Mouse (Mus musculus) lung, adult 18-20 months (tissue): ENCODE data around the gene Pik3r3.

ENCODE experiments used
- DNase-seq, 2 experiments: peaks; one replicate each; pipeline ENCODE4 v3.0.0; 2022; ENCODE audit warnings: mixed read lengths in 2 of 2

The Pik3r3 gene

GRCm38 (mm10) chr4:116220071-116220650 lies 1.3 kb upstream of the Pik3r3 start:
- DNase-seq = no peak

GRCm38 (mm10) chr4:116220780-116221139 lies 658 bp upstream of the Pik3r3 start:
- DNase-seq = no peak

DNA sequence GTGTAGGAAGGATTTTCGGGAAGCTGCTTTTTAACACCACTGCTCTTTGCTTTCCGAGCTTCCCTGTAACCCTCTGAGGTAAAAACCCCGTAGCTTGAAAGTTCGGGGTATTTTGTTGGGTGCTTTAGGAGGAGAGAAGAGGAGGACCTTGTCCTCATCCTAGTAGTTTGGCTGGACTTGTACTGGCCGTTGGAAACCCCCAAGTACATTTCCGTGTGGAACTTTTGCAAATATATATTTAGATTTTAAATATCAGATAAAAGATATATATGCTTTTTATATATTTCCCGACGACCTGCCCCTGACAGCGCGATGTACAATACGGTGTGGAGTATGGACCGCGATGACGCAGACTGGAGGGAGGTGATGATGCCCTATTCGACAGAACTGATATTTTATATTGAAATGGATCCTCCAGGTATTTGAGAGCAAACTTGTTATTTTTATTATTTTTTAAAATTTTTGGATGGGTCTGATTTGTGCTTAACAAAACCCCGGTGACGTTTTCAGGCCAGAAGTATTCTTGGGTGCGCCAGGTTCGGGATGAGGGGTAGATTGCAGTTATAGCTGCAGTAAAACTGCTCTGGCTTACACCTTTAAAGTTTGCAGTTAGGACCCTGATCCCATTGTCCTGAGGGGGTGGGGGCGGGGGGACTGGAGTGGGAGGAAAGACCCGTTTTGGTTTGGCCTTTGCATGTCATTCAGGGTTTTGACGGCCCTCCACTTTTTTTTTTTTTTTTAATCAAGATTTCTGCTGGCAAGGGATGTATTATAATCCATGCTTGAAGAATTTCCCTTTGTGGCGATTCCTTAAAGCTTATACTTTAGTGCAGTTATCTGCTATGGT lies 801 bp downstream of the Pik3r3 start:
- DNase-seq = peak; percentile 5 to 17

GRCm38 (mm10) chr4:116222843-116223119 lies 1.4 kb downstream of the Pik3r3 start:
- no peak for DNase-seq

GRCm38 (mm10) chr4:116243377-116243776 lies 22.0 kb downstream of the Pik3r3 start:
- no peak for DNase-seq

GRCm38 (mm10) chr4:116244240-116244639 lies 22.8 kb downstream of the Pik3r3 start:
- no peak for DNase-seq

DNA sequence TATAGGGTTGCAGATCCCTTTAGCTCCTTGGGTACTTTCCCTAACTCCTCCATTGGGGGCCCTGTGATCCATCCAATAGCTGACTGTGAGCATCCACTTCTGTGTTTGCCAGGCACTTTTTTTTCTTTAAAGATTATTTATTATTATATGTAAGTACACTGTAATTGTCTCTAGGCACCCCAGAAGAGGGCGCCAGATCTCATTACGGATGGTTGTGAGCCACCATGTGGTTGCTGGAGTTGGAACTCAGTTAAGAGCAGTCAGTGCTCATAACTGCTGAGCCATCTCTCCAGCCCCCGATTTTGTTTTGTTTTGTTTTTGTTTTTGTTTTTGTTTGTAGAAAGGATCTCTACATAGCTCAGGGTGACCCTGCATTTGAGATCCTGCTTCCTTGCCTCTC lies 24.5 kb downstream of the Pik3r3 start:
- DNase-seq = peak; percentile 41 to 55

- no peak for DNase-seq
Measured at GRCm38 (mm10) chr4:116249986-116250385, 28.6 kb downstream of the Pik3r3 start.

DNA sequence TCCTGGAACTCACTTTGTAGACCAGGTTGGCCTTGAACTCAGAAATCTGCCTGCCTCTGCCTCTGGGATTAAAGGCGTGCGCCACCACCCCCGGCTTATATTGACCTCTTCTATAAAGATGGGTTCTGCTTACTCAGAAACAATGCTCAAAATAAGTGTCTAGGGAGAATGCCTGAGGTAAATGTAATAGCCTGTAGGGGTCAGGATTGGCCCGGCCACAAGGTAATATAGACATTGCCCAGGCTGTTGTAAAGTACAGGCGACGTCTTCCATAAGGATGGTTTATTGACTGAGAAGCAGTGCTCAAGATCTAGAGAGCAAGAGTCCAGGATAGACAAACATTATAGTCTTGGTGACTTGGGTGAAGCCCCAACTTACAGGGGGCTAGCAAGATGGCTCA lies 46.8 kb downstream of the Pik3r3 start:
- no peak for DNase-seq

- no peak for DNase-seq
Measured at GRCm38 (mm10) chr4:116282211-116282610, 60.8 kb downstream of the Pik3r3 start.

DNA sequence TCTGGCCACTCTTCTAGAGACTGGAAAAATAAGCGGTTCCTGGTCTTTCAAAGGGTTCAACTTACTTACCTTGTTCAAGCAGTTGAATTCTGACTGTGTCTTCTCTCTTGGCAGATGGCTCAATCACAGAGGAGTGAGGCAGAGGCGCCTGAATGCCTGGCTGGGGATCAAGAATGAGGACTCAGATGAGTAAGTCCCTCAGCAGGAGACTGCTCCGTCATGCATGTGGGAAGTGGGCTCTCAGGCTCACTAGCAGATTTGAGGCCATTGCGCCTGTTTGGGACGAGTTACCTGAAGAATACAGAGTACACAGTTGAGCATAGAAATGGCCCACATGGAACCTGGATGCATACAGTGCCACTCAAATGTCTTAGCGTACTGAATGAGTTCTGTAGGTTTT lies 70.1 kb downstream of the Pik3r3 start:
- no peak for DNase-seq

GRCm38 (mm10) chr4:116293296-116293695 lies 71.9 kb downstream of the Pik3r3 start:
- DNase-seq = no peak

- DNase-seq = peak; percentile 10 to 11
Measured at GRCm38 (mm10) chr4:116300878-116301355, 79.5 kb downstream of the Pik3r3 start.

DNA sequence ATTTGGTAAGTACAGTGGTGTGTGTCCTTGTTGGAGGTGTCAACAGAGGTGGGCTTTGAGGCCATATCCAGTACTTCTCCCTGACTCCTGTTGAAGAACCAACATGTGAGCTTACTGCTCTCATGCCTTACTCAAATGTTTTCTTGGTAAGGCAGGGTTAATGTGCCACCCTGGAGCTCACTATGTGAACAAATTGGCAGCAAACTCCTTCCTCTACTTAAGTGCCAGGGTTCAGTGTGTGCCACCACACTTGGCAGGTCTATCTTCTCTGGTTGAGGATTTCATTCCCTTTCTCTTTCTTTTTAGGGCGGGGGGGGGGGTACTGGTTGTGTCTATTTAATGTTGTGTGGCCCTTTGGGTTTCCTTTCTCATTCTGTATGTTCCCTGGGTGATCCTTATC lies 83.1 kb downstream of the Pik3r3 start:
- DNase-seq = no peak

DNA sequence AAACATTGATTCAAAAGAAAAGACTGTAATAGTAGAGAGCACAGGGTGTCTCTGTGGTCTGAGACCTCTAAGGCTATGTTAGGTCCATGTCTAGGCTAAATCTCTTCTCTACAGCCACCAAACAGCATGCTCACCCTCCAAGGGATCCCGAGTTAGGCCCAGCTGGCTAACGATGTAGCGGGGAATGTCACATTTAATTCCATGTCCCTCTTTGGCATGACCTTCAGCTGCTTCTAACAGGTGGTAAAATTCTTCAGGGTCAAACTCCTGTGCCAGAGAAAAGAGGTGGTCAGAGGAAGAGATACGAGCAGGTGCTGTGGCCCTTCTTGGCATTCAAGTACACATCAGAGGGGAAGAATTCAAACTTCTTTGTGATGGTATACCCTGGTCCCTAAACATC lies 96.2 kb downstream of the Pik3r3 start:
- DNase-seq = no peak

- DNase-seq = peak in 1 of 2 experiments; percentile 19
Measured at GRCm38 (mm10) chr4:116322127-116322526, 100.7 kb downstream of the Pik3r3 start.

- no peak for DNase-seq
Measured at GRCm38 (mm10) chr4:116329256-116329655, 107.8 kb downstream of the Pik3r3 start.

DNA sequence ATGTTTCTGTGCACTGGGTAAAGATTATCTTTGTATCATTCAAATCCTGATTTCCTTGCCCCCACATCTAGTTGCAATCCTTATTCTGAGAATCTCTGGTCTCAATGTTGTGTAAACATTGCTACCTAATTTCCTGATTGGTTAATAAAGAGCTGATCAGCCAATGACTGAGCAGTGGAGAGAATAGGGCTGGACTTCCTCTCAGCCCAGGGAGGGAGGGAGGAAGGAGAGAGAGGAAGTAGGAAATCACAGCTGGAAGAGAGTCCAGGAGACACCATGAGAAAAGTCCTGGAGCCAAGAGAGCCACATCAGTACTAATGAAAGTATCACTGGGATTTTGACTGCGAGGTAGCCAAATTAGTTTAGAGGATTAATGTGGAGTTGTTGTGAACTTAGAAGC lies 114.9 kb downstream of the Pik3r3 start:
- DNase-seq = no peak

DNA sequence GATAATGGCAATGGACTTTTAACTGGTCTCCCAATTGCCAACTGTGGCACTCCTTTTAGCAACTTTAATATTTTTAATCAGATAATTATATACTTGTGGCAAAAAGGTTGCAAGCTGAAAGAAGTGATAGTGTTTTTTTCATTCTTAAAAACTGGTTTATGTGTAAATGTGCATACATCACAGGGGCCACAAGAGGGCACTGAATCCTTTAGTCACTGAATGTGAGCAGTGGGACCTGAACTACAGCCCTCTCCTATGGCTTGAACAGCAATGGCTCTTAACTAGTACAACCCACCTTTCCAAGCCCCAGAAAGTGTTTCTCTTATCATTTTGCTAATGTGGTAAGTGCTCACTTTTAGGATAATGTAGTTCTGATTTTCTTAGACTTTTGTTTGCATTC lies 120.7 kb downstream of the Pik3r3 start:
- DNase-seq = peak; percentile 31 to 51

DNA sequence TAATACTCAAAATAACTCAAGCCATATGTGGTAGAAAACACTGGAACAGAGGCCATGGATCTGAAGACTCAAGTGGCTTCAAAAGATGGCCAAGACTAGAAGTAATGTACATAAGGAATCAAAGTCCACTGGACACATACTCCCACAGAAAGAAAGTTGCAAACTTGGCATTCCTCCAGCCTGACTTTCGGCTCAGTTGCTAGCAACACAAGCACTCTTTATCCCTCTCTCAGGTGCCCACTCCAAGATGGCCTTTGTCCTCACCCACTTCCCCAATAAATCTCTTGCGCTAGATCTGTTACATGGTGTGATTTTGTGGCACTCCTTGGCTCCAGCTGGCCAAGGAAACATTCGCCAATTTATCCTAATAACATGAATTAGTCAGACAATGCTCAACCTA lies 131.1 kb downstream of the Pik3r3 start:
- peak in 1 of 2 experiments; percentile 31 for DNase-seq
